Mouse (Mus musculus) thymus, adult 2 months (tissue): ENCODE results near the gene Ppp1r7.

ENCODE experiments used
- CTCF ChIP-seq: fragments of 200-500 bp; IDR thresholded peaks from 2 replicates; pipeline ENCODE4 v1.5.1; 2012; ENCODE audit warnings: mild to moderate bottlenecking, control low read depth, low read length, moderate library complexity, borderline replicate concordance; ENCODE audit not compliant: control insufficient read depth, poor library complexity, insufficient read depth; ENCODE audit errors: extremely low read depth
- POLR2A ChIP-seq: fragments of 200-500 bp; IDR thresholded peaks from 2 replicates; pipeline ENCODE4 v1.6.1; 2012; ENCODE audit warnings: mild to moderate bottlenecking, low read length, control low read depth, moderate library complexity; ENCODE audit not compliant: control insufficient read depth, poor library complexity, insufficient read depth; ENCODE audit errors: extremely low read depth

DNA sequence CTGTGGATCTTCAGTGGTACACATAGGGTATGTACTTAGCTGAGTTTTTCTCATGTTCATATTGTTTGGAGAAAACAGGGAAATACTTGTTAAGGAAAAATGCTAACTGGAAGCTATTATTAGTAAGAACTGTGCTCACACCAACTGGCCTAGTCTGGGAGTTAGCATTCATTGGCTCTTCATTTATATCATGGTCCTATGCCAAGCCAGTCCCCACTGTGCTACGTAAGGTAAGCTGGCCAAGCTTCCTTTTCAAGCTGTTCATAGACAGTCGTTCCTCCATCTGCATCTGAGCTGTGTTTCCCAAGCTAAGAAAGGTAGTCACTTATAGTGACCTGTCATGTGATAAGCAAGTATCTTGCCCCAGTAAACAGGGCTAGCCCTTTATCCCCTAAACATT, 10.1 kb downstream of the Ppp1r7 start:
- TF ChIP-seq CTCF (no peak), POLR2A (no peak)
